Mouse (Mus musculus) cerebellum, adult 2 months (tissue): ENCODE results near the gene Adgrl3. TPM values are rescaled to one million over a fixed set of nuclear protein-coding genes. Genes with fewer than 3 reads are reported as not detected.

Experiments
- DNase-seq, 2 experiments: peaks; one replicate each; pipeline ENCODE4 v3.0.0; 2021
- H3K27ac ChIP-seq: fragments of 200-500 bp; 2 replicates; pipeline ENCODE4 v1.5.1; 2012; ENCODE audit warnings: low read length, control low read depth, inconsistent platforms; ENCODE audit not compliant: insufficient read depth
- H3K27me3 ChIP-seq: fragments of 200-500 bp; 2 replicates; pipeline ENCODE4 v1.6.1; 2012; ENCODE audit warnings: inconsistent platforms, mild to moderate bottlenecking, low read length, moderate library complexity; ENCODE audit not compliant: control insufficient read depth, insufficient read depth
- H3K4me1 ChIP-seq: fragments of 200-500 bp; 2 replicates; pipeline ENCODE4 v1.6.1; 2011; ENCODE audit warnings: low read length; ENCODE audit not compliant: control insufficient read depth, insufficient read depth
- H3K4me3 ChIP-seq: fragments of 200-500 bp; replicated peaks from 2 replicates; pipeline ENCODE3; 2011; ENCODE audit warnings: mild to moderate bottlenecking, low read depth, low read length, control low read depth; ENCODE audit not compliant: insufficient read depth
- CTCF ChIP-seq: fragments of 200-500 bp; IDR thresholded peaks from 2 replicates; pipeline ENCODE4 v1.5.1; 2011; ENCODE audit warnings: low read depth, mild to moderate bottlenecking, control low read depth, low read length, moderate library complexity, borderline replicate concordance; ENCODE audit not compliant: insufficient read depth
- POLR2A ChIP-seq: fragments of 200-500 bp; IDR thresholded peaks from 2 replicates; pipeline ENCODE4 v1.6.1; 2011; ENCODE audit warnings: low read length, control low read depth, borderline replicate concordance; ENCODE audit not compliant: insufficient read depth
- WGBS: fragments of 180-500 bp; shearing (Covaris S2); methylation state at CpG from one replicate; pipeline ENCODE4 v1.1.7; 2018; 5-methylcytosine and 5-hydroxymethylcytosine counted together
- polyA plus RNA-seq: library from polyadenylated mRNA; depleted of rRNA; stranded (reverse); fragments of >200 nt; gene quantifications from 2 replicates; pipeline ENCODE4 v1.2.3, GENCODE M21; 2012

Adgrl3 gene
- polyA plus RNA-seq, 1 experiment: 59.3 TPM

GRCm38 (mm10) chr5:81322064-81322463, 302.1 kb downstream of the Adgrl3 start:
- H3K27me3 ChIP-seq: no peaks in the 10 kb centered on the region
- no peak overlapping the region for H3K4me3 ChIP-seq
- H3K27ac ChIP-seq: no peak overlapping the region
- no peaks in the 10 kb centered on the region for H3K4me1 ChIP-seq
- no peak for DNase-seq
- TF ChIP-seq CTCF (no peak), POLR2A (no peak)
- WGBS: 80% methylated on average over 4 of the region's 4 CpGs

- TF ChIP-seq POLR2A: no peak
- no peak for TF ChIP-seq CTCF
- WGBS: 85% methylated on average over 4 of the region's 4 CpGs
- no peak for DNase-seq
Observed at GRCm38 (mm10) chr5:81326916-81327315, 307.0 kb downstream of the Adgrl3 start.

GRCm38 (mm10) chr5:81327392-81327791, 307.5 kb downstream of the Adgrl3 start:
- H3K27me3 ChIP-seq: no peaks in the 10 kb centered on the region
- H3K27ac ChIP-seq: no peak overlapping the region
- no peak for TF ChIP-seq POLR2A
- no peak for TF ChIP-seq CTCF
- H3K4me3 ChIP-seq: no peak overlapping the region
- DNase-seq: no peak
- H3K4me1 ChIP-seq: no peaks in the 10 kb centered on the region
- WGBS: 88% methylated on average over 1 of the region's 1 CpGs

More at GRCm38 (mm10) chr5:81326916-81327315, 307.0 kb downstream of the Adgrl3 start:
- no peak overlapping the region for H3K4me3 ChIP-seq
- H3K27me3 ChIP-seq: no peaks in the 10 kb centered on the region
- H3K4me1 ChIP-seq: no peaks in the 10 kb centered on the region
- no peak overlapping the region for H3K27ac ChIP-seq

- Histone ChIP-seq H3K27ac (no peak overlapping the region), H3K4me3 (no peak overlapping the region), H3K27me3 (no peaks in the 10 kb centered on the region), H3K4me1 (no peaks in the 10 kb centered on the region)
- no peak for DNase-seq
- 55% methylated on average over 18 of the region's 18 CpGs for WGBS
- no peak for TF ChIP-seq POLR2A
- no peak for TF ChIP-seq CTCF
Observed at GRCm38 (mm10) chr5:81329571-81329971, 309.6 kb downstream of the Adgrl3 start.

GRCm38 (mm10) chr5:81344330-81344729, 324.4 kb downstream of the Adgrl3 start:
- Histone ChIP-seq H3K27me3 (no peaks in the 10 kb centered on the region), H3K27ac (no peak overlapping the region), H3K4me1 (no peaks in the 10 kb centered on the region), H3K4me3 (no peak overlapping the region)
- no peak for DNase-seq
- TF ChIP-seq POLR2A: no peak
- no peak for TF ChIP-seq CTCF
- 94% methylated on average over 1 of the region's 1 CpGs for WGBS

- no peak for TF ChIP-seq POLR2A
- no peak overlapping the region for H3K27ac ChIP-seq
- no peaks in the 10 kb centered on the region for H3K4me1 ChIP-seq
- no peak for DNase-seq
- WGBS: 71% methylated on average over 3 of the region's 3 CpGs
- no peak overlapping the region for H3K4me3 ChIP-seq
- no peaks in the 10 kb centered on the region for H3K27me3 ChIP-seq
Observed at GRCm38 (mm10) chr5:81345096-81345435, 325.1 kb downstream of the Adgrl3 start.

GRCm38 (mm10) chr5:81345436-81346131, 325.6 kb downstream of the Adgrl3 start:
- TF ChIP-seq POLR2A: no peak
- no peak for TF ChIP-seq CTCF
- WGBS: 36% methylated on average over 9 of the region's 9 CpGs
- no peak for DNase-seq
- no peaks in the 10 kb centered on the region for H3K27me3 ChIP-seq
- no peak overlapping the region for H3K27ac ChIP-seq
- no peaks in the 10 kb centered on the region for H3K4me1 ChIP-seq
- H3K4me3 ChIP-seq: no peak overlapping the region

GRCm38 (mm10) chr5:81347571-81347970, 327.6 kb downstream of the Adgrl3 start:
- no peaks in the 10 kb centered on the region for H3K4me1 ChIP-seq
- no peaks in the 10 kb centered on the region for H3K27me3 ChIP-seq
- no peak overlapping the region for H3K27ac ChIP-seq
- WGBS: 75% methylated on average over 4 of the region's 4 CpGs
- H3K4me3 ChIP-seq: no peak overlapping the region
- no peak for DNase-seq
- TF ChIP-seq POLR2A (no peak), CTCF (no peak)
